Mouse (Mus musculus) lung, postnatal 0 days (tissue): ENCODE measurements around the gene Alox5ap. TPM values are rescaled to one million over a fixed set of nuclear protein-coding genes. Genes with fewer than 3 reads are reported as not detected.

Experiments used
- ATAC-seq: fragments of 200-750 bp; cut with Nextera tagmentation; 2 replicates; pipeline ENCODE4 v1.8.0; 2017; ENCODE audit warnings: moderate library complexity
- DNase-seq: peaks from one replicate; pipeline ENCODE4 v3.0.0-alpha.2; 2016; ENCODE audit warnings: low spot score
- H3K27ac ChIP-seq: fragments of 300-500 bp; sonication (generic); 2 replicates; pipeline ENCODE4 v1.5.1; 2014; ENCODE audit warnings: antibody characterized with exemption, mild to moderate bottlenecking, low read length, mixed read lengths
- H3K27me3 ChIP-seq: fragments of 300-500 bp; sonication (generic); replicated peaks from 2 replicates; pipeline ENCODE4 v1.6.1; 2014; ENCODE audit warnings: low read length, mixed read lengths; ENCODE audit not compliant: insufficient read depth
- H3K36me3 ChIP-seq: fragments of 300-500 bp; sonication (generic); 2 replicates; pipeline ENCODE4 v1.6.1; 2014; ENCODE audit warnings: low read length, mixed read lengths; ENCODE audit not compliant: insufficient read depth
- H3K4me1 ChIP-seq: fragments of 300-500 bp; sonication (generic); 2 replicates; pipeline ENCODE4 v1.6.1; 2014; ENCODE audit warnings: antibody characterized with exemption, low read depth, low read length, mixed read lengths; ENCODE audit not compliant: insufficient read depth
- H3K4me2 ChIP-seq: fragments of 300-500 bp; sonication (generic); replicated peaks from 2 replicates; pipeline ENCODE4 v1.6.1; 2014; ENCODE audit warnings: low read depth, mild to moderate bottlenecking, low read length, moderate library complexity, mixed read lengths
- H3K4me3 ChIP-seq: fragments of 300-500 bp; sonication (generic); 2 replicates; pipeline ENCODE4 v1.5.1; 2014; ENCODE audit warnings: low read depth, low read length
- H3K9ac ChIP-seq: fragments of 300-500 bp; sonication (generic); replicated peaks from 2 replicates; pipeline ENCODE4 v1.6.1; 2014; ENCODE audit warnings: low read depth, mild to moderate bottlenecking
- H3K9me3 ChIP-seq: fragments of 300-500 bp; sonication (generic); 2 replicates; pipeline ENCODE4 v1.6.1; 2016; ENCODE audit warnings: low read length, mixed read lengths
- CTCF ChIP-seq: IDR thresholded peaks from 2 replicates; pipeline ENCODE4 v1.5.1; 2016; ENCODE audit warnings: antibody characterized with exemption, mild to moderate bottlenecking
- EP300 ChIP-seq: IDR thresholded peaks from 2 replicates; pipeline ENCODE4 v1.6.1; 2016; ENCODE audit warnings: antibody characterized with exemption, mild to moderate bottlenecking, control low read depth
- WGBS: fragments of 180-500 bp; shearing (Covaris S2); extraction: QIAGEN DNeasy Blood & Tissue Kit; methylation state at CpG from one replicate; pipeline ENCODE4 v1.1.7; 2014; 5-methylcytosine and 5-hydroxymethylcytosine counted together
- polyA plus RNA-seq: library from polyadenylated mRNA; unstranded; fragments of >200 nt; fragmentation: Nextera tagmentation; extraction: Ambion mirVana; gene quantifications from 2 replicates; pipeline ENCODE4 v1.2.1, GENCODE M21; 2015

The Alox5ap gene
- polyA plus RNA-seq, 1 experiment from 2014 or later, result 76.9 TPM

GRCm38 (mm10) chr5:149279273-149279844 lies 14.8 kb downstream of the Alox5ap start:
- Histone ChIP-seq H3K4me3 (no peak overlapping the region), H3K9me3 (no peaks in the 10 kb centered on the region), H3K27me3 (no peaks in the 10 kb centered on the region), H3K4me1 (no peaks in the 10 kb centered on the region), H3K4me2 (0 out of 2 replicates have a peak overlapping the region, but pooled peaks have one; percentile 11), H3K9ac (no peak overlapping the region), H3K27ac (no peak overlapping the region), H3K36me3 (no peaks in the 10 kb centered on the region)
- DNase-seq, result peak; percentile 36
- WGBS, result 42% methylated on average over 22 of the region's 22 CpGs
- peak; percentile 57 for ATAC-seq
- TF ChIP-seq EP300 (no peak), CTCF (peak; percentile 55; the same call in 1 of the 2 replicates)

- no peaks in the 10 kb centered on the region for H3K27me3 ChIP-seq
- no peak for DNase-seq
- 86% methylated on average over 2 of the region's 2 CpGs for WGBS
- H3K4me1 ChIP-seq, result peaks cover 4% of the 10 kb centered on the region; the same call in 1 of the 2 replicates
- H3K9me3 ChIP-seq, result no peaks in the 10 kb centered on the region
- no peak overlapping the region for H3K9ac ChIP-seq
- ATAC-seq, result no peak
- H3K27ac ChIP-seq, result no peak overlapping the region
- no peak overlapping the region for H3K4me2 ChIP-seq
- H3K4me3 ChIP-seq, result no peak overlapping the region
- TF ChIP-seq CTCF, result peak; percentile 59
- TF ChIP-seq EP300, result no peak
- no peaks in the 10 kb centered on the region for H3K36me3 ChIP-seq
Observed at GRCm38 (mm10) chr5:149283009-149283408, 18.4 kb downstream of the Alox5ap start.

GRCm38 (mm10) chr5:149283821-149284220 lies 19.3 kb downstream of the Alox5ap start:
- no peak overlapping the region for H3K9ac ChIP-seq
- H3K9me3 ChIP-seq, result no peaks in the 10 kb centered on the region
- H3K36me3 ChIP-seq, result no peaks in the 10 kb centered on the region
- H3K27me3 ChIP-seq, result no peaks in the 10 kb centered on the region
- TF ChIP-seq EP300 (no peak), CTCF (no peak)
- ATAC-seq (no peak), DNase-seq (no peak)
- H3K4me3 ChIP-seq, result no peak overlapping the region
- peaks cover 4% of the 10 kb centered on the region; the same call in 1 of the 2 replicates for H3K4me1 ChIP-seq
- no peak overlapping the region for H3K4me2 ChIP-seq
- no peak overlapping the region for H3K27ac ChIP-seq

- ATAC-seq (no peak), DNase-seq (peak; percentile 37)
- no peaks in the 10 kb centered on the region for H3K27me3 ChIP-seq
- peaks cover 4% of the 10 kb centered on the region; the same call in 1 of the 2 replicates for H3K4me1 ChIP-seq
- 44% methylated on average over 7 of the region's 7 CpGs for WGBS
- H3K27ac ChIP-seq, result no peak overlapping the region
- no peaks in the 10 kb centered on the region for H3K9me3 ChIP-seq
- H3K4me2 ChIP-seq, result no peak overlapping the region
- no peak overlapping the region for H3K9ac ChIP-seq
- TF ChIP-seq CTCF, result peak; percentile 57
- no peak for TF ChIP-seq EP300
- H3K4me3 ChIP-seq, result no peak overlapping the region
- H3K36me3 ChIP-seq, result no peaks in the 10 kb centered on the region
Observed at GRCm38 (mm10) chr5:149286021-149286420, 21.5 kb downstream of the Alox5ap start.

GRCm38 (mm10) chr5:149287148-149288038 lies 22.8 kb downstream of the Alox5ap start:
- H3K27ac ChIP-seq, result no peak overlapping the region
- DNase-seq (no peak), ATAC-seq (no peak)
- 28% methylated on average over 41 of the region's 41 CpGs for WGBS
- H3K4me2 ChIP-seq, result peak overlapping the region; percentile 39
- no peaks in the 10 kb centered on the region for H3K36me3 ChIP-seq
- H3K27me3 ChIP-seq, result no peaks in the 10 kb centered on the region
- H3K4me1 ChIP-seq, result peaks cover 4% of the 10 kb centered on the region; the same call in 1 of the 2 replicates
- TF ChIP-seq EP300 (no peak), CTCF (peak; percentile 38)
- H3K9ac ChIP-seq, result no peak overlapping the region
- H3K4me3 ChIP-seq, result 0 out of 2 replicates have a peak overlapping the region, but pooled peaks have one; percentile 3
- H3K9me3 ChIP-seq, result no peaks in the 10 kb centered on the region

- ATAC-seq (no peak), DNase-seq (no peak)
- Histone ChIP-seq H3K27me3 (no peaks in the 10 kb centered on the region), H3K36me3 (no peaks in the 10 kb centered on the region), H3K9me3 (no peaks in the 10 kb centered on the region), H3K4me3 (no peak overlapping the region), H3K4me1 (peaks cover 4% of the 10 kb centered on the region; the same call in 1 of the 2 replicates), H3K4me2 (no peak overlapping the region), H3K27ac (no peak overlapping the region), H3K9ac (no peak overlapping the region)
- WGBS, result 85% methylated on average over 5 of the region's 5 CpGs
- TF ChIP-seq CTCF, result no peak
- no peak for TF ChIP-seq EP300
Observed at GRCm38 (mm10) chr5:149291266-149291665, 26.7 kb downstream of the Alox5ap start.
